Mouse (Mus musculus) brain, embryonic 14.5 days (tissue): ENCODE measurements around the gene Gtf3c2.
A peak's percentile ranks its signal among the peaks of the same experiment; 100 is the strongest.

Experiments
- CTCF ChIP-seq: fragments of 200-500 bp; IDR thresholded peaks from 2 replicates; pipeline ENCODE4 v1.5.1; 2012; ENCODE audit warnings: inconsistent platforms, mild to moderate bottlenecking, moderate library complexity, borderline replicate concordance; ENCODE audit not compliant: insufficient read depth, insufficient read length; ENCODE audit errors: extremely low read depth
- POLR2A ChIP-seq: fragments of 200-500 bp; IDR thresholded peaks from 2 replicates; pipeline ENCODE4 v1.6.1; 2012; ENCODE audit warnings: mild to moderate bottlenecking, inconsistent platforms, borderline replicate concordance; ENCODE audit not compliant: poor library complexity, insufficient read depth, insufficient read length, severe bottlenecking; ENCODE audit errors: extremely low read depth

DNA sequence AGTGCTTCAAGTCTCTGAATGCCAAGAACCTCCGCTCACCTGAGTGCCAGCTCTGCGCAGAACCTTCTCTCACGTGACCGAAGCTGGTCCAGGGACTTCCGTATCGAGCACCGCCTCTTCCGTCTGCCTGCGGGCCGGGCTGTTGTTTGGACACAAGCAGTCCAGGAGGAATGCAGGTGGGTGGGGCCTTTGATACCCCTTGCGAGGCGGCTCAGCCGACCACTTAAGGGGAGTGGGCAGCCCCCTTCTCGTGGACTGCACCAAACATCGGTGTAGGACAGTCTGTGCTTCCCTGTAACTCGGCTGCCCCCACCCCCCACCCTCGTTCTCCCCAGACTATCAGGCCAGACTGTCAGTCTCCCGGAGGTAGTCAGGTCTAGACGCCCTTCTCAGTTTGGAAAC, 25.8 kb downstream of the Gtf3c2 start, which contains the start of gene Mpv17:
- peak; percentile 63; the same call in 1 of the 2 replicates for TF ChIP-seq POLR2A
- no peak for TF ChIP-seq CTCF
